Mouse (Mus musculus) G1E (cell line): ENCODE data around the gene Nr3c2.

Experiments used
- CTCF ChIP-seq: IDR thresholded peaks from 2 replicates; pipeline ENCODE4 v1.5.1; 2012; ENCODE audit warnings: low read depth, low read length, inconsistent platforms, mixed read lengths
- GATA1 ChIP-seq: IDR thresholded peaks from 2 replicates; pipeline ENCODE4 v1.6.1; 2012; ENCODE audit warnings: borderline replicate concordance, low read length, inconsistent platforms, mixed read lengths
- POLR2AphosphoS5 ChIP-seq: IDR thresholded peaks from 2 replicates; pipeline ENCODE4 v1.6.1; 2012; ENCODE audit warnings: low read depth, low read length, inconsistent platforms; ENCODE audit not compliant: insufficient replicate concordance

DNA sequence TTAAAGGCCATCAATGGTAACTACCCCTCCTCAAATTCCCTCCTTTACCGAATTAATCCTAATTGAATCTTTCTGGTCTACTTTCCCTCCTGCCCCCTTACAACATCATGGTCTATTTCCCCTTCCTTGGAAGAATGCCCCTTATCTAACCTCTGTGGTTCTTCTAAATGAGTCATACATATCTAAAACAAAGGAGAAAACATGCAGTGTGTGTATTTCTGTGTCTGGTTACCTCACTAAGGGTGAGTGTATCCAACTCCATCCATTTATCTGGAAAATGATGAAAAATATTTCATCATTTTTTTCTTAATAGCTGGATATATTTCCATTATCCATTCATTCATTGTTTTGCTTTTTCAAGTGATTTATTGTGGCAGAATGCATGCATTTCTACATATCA, 332.0 kb downstream of the Nr3c2 start:
- TF ChIP-seq CTCF: no peak
- TF ChIP-seq GATA1: no peak
- no peak for TF ChIP-seq POLR2AphosphoS5
